Mouse (Mus musculus) bone marrow macrophage, adult 2 months (primary cell): ENCODE measurements around the gene Zfp575. TPM values are rescaled to one million over a fixed set of nuclear protein-coding genes. Genes with fewer than 3 reads are reported as not detected.
A peak's percentile ranks its signal among the peaks of the same experiment; 100 is the strongest.

Experiments
- H3K27ac ChIP-seq: 2 replicates; pipeline ENCODE4 v1.5.1; 2012; ENCODE audit warnings: low read depth, low read length; ENCODE audit not compliant: insufficient read depth
- H3K4me1 ChIP-seq: 2 replicates; pipeline ENCODE4 v1.6.1; 2012; ENCODE audit warnings: low read length; ENCODE audit not compliant: control insufficient read depth, insufficient read depth
- H3K4me3 ChIP-seq: 2 replicates; pipeline ENCODE4 v1.5.1; 2012; ENCODE audit warnings: mild to moderate bottlenecking, low read length, moderate library complexity; ENCODE audit not compliant: insufficient read depth
- CTCF ChIP-seq: IDR thresholded peaks from 2 replicates; pipeline ENCODE4 v1.5.1; 2012; ENCODE audit warnings: low read depth, mild to moderate bottlenecking, low read length, moderate library complexity
- POLR2A ChIP-seq: IDR thresholded peaks from 2 replicates; pipeline ENCODE4 v1.6.1; 2012; ENCODE audit warnings: mild to moderate bottlenecking, low read depth, low read length, borderline replicate concordance
- polyA plus RNA-seq: library from polyadenylated mRNA; stranded (reverse); fragments of >200 nt; gene quantifications from 2 replicates; pipeline ENCODE4 v1.2.4, GENCODE M21; 2012; ENCODE audit not compliant: missing spikeins, insufficient read depth, insufficient read length

Gene Zfp575
- polyA plus RNA-seq, 1 experiment = not detected

DNA sequence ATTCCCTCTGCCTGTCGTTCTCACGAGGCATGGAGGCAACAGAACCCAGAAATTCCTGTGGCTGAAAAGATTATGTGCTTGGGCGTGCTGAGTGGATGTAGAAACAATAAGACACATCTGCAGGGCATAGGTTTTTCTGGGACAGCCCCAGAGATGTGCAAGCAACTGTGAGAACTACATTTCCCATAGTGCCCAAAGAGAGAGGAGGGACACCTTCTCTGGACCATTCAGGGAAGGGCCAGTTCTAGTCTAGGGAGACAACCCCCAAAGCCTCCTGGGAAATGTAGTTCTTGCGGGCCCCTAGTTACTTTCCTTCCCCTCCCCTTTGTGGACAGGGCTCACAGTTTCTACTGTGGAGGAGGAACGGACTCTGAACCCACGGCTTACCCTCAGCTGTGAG, 20.6 kb upstream of the Zfp575 start:
- Histone ChIP-seq H3K4me1 (peaks cover 9% of the 10 kb centered on the region), H3K27ac (no peak overlapping the region), H3K4me3 (no peak overlapping the region)
- TF ChIP-seq CTCF (no peak), POLR2A (no peak)

DNA sequence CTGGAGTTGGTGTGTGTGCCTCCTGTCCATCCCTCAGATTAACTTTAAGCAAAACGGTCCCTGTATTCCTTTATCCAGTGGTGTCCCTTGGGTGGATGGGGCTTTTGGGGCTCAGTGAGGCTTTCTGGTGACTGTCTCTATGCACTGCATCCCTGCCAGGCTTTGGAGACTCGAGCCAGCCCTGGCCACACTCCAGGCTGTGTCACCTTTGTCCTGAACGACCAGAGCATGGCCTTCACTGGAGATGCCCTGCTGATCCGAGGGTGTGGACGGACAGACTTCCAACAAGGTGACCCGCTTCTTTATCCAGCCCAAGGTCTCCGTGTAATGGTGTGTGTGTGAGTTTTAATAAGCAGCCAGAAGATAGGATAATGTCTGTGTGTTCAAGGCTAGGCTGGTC, 18.6 kb upstream of the Zfp575 start:
- no peak overlapping the region for H3K27ac ChIP-seq
- no peak overlapping the region for H3K4me3 ChIP-seq
- TF ChIP-seq CTCF (no peak), POLR2A (no peak)
- peaks cover 5% of the 10 kb centered on the region for H3K4me1 ChIP-seq

DNA sequence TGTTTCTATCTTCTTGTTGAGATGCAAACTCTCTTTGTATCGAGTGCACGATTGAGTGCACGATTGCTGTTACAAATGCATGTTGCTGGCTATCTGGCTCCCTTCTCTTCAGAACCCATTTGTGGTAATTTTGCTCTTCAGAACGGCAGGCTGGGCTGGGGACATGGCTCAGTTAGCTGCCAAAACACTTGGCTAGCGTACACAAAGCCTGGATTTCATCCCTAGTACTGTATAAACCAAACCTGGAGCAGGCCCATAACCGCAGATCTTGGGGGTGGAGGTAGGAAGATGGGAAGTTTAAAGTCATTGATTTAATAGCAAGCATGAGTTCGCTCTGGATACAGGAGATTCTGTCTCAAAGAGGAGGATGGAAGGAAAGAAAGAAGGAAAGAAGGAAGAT, 18.1 kb upstream of the Zfp575 start:
- Histone ChIP-seq H3K4me3 (no peak overlapping the region), H3K27ac (no peak overlapping the region), H3K4me1 (peaks cover 5% of the 10 kb centered on the region)
- TF ChIP-seq POLR2A = no peak
- TF ChIP-seq CTCF = no peak

- H3K4me3 ChIP-seq = no peak overlapping the region
- no peak overlapping the region for H3K27ac ChIP-seq
- peaks cover 7% of the 10 kb centered on the region for H3K4me1 ChIP-seq
- TF ChIP-seq CTCF (peak; percentile 99), POLR2A (no peak)
These were observed 13.6 kb upstream of the Zfp575 start for GRCm38 (mm10) chr7:24600941-24601597.

- Histone ChIP-seq H3K4me1 (peaks cover 22% of the 10 kb centered on the region), H3K4me3 (no peak overlapping the region), H3K27ac (no peak overlapping the region)
- TF ChIP-seq CTCF = 0 out of 2 replicates have a peak, but pooled peaks have one; percentile 12
- TF ChIP-seq POLR2A = no peak
These were observed 12.0 kb upstream of the Zfp575 start for GRCm38 (mm10) chr7:24599211-24600067.

DNA sequence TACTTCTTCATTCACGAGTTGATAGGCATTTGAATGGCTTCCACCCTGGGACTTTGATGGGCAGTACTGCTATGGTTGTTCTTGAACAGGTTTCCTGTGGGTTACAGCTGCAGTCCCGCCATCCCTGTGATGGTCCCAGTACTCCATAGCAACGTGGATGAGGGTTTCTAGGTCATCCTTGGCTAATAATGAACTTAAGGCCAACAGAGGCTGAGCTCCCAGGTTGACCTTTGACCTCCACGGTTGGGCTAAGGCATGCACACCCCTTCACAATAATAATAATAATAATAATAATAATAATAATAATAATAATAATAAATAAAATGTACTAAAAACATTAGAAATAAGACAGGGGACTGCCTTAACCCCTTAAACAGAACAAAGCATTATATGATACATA, 10.7 kb upstream of the Zfp575 start:
- Histone ChIP-seq H3K4me1 (peaks cover 23% of the 10 kb centered on the region), H3K4me3 (no peak overlapping the region), H3K27ac (no peak overlapping the region)
- TF ChIP-seq CTCF (no peak), POLR2A (no peak)

- H3K4me3 ChIP-seq = no peak overlapping the region
- H3K27ac ChIP-seq = no peak overlapping the region
- TF ChIP-seq CTCF (no peak), POLR2A (no peak)
- peaks cover 27% of the 10 kb centered on the region for H3K4me1 ChIP-seq
These were observed 8.0 kb upstream of the Zfp575 start for GRCm38 (mm10) chr7:24595464-24595863.

DNA sequence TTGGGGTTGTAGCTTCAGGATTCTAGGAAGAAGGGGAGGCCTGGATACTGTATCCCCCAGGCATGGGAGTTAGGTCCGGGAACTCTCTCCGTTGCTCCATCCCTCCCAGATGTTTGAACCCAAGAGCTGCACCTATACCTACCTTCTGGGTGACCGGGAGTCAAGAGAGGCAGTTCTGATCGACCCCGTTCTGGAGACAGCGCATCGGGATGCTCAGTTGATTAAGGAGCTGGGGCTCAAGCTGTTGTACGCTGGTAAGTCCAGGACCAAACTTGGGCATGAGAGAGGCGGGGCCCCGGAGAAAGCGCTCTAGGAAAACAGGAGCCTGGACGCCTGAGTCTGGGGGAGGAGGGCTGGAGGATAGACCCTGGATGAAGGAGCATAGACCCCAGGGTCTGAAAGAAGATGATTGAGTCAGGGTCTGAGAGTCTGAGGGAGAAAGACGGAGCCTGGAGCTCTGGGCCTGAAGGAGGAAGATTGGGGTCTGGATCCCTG, 6.9 kb upstream of the Zfp575 start:
- peaks cover 27% of the 10 kb centered on the region for H3K4me1 ChIP-seq
- H3K4me3 ChIP-seq = peak overlapping the region; percentile 74
- H3K27ac ChIP-seq = no peak overlapping the region
- no peak for TF ChIP-seq POLR2A
- TF ChIP-seq CTCF = no peak

GRCm38 (mm10) chr7:24593621-24594308, 6.3 kb upstream of the Zfp575 start:
- Histone ChIP-seq H3K4me3 (peak overlapping the region; percentile 74), H3K27ac (no peak overlapping the region), H3K4me1 (peaks cover 27% of the 10 kb centered on the region)
- no peak for TF ChIP-seq POLR2A

GRCm38 (mm10) chr7:24592781-24593180, 5.3 kb upstream of the Zfp575 start:
- Histone ChIP-seq H3K4me1 (peaks cover 25% of the 10 kb centered on the region), H3K4me3 (no peak overlapping the region), H3K27ac (no peak overlapping the region)

GRCm38 (mm10) chr7:24592163-24592562, 4.7 kb upstream of the Zfp575 start:
- no peak for TF ChIP-seq POLR2A
- no peak for TF ChIP-seq CTCF
- Histone ChIP-seq H3K4me1 (peaks cover 24% of the 10 kb centered on the region), H3K4me3 (no peak overlapping the region), H3K27ac (no peak overlapping the region)

More at GRCm38 (mm10) chr7:24592781-24593180, 5.3 kb upstream of the Zfp575 start:
- no peak for TF ChIP-seq CTCF
- no peak for TF ChIP-seq POLR2A
